Mouse (Mus musculus) neutrophil, adult 5-6 weeks (primary cell): ENCODE data around the gene Thoc6. TPM values are rescaled to one million over a fixed set of nuclear protein-coding genes. Genes with fewer than 3 reads are reported as not detected.
A peak's percentile ranks its signal among the peaks of the same experiment; 100 is the strongest.

Experiments used
- ATAC-seq: fragments of 151-379, 151-347 bp; 2 replicates; pipeline ENCODE4 v1.8.0; 2017; ENCODE audit warnings: mild to moderate bottlenecking, moderate TSS enrichment; ENCODE audit not compliant: insufficient number of reproducible peaks, poor library complexity, low FRiP score, severe bottlenecking; ENCODE audit errors: extremely low read depth
- total RNA-seq: library from RNA; stranded (forward); fragments of 200-1000 nt; gene quantifications from 2 replicates; pipeline ENCODE4 v1.2.3, GENCODE M21; 2017

Gene Thoc6
- total RNA-seq, 1 experiment from 2014 or later: 15.2 TPM

DNA sequence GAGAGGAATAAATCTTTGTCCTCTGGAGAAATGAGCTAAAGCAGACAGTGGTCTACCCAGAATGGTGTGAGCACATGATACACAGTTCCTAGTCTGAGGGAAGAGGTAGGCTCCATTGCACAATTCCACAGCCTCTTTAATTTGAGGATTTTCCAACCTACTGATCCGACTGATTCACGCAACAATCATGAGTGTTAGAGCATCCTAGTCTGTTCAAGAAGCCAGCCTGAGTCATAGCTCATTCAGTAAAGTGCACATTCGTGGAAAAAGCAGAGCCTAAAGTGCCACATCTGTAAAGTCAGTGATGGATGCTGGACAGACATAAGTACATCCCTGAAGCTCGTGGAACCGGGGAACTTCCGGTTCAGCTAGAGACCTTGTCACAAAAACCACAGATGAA, 22.3 kb downstream of the Thoc6 start:
- no peak for ATAC-seq

DNA sequence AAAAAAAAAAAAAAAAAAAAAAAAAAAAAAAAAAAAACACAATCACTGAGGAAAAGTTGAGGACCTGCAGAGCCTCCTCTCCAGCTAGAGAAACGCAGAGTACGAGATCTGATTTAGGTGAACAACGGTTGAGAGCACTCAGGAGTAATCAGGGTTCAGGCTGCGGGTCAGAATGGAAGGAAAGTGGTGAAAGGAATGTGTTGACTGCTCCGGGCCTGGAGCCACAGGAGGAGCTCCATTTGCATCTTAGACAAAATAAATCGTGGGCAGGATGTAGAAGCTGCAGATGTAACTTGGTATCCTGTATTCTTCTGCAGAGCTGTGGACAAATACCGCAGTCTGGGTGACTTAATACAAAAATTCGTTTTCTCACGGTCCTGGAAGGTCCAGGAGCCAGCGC, 27.8 kb downstream of the Thoc6 start:
- no peak for ATAC-seq

DNA sequence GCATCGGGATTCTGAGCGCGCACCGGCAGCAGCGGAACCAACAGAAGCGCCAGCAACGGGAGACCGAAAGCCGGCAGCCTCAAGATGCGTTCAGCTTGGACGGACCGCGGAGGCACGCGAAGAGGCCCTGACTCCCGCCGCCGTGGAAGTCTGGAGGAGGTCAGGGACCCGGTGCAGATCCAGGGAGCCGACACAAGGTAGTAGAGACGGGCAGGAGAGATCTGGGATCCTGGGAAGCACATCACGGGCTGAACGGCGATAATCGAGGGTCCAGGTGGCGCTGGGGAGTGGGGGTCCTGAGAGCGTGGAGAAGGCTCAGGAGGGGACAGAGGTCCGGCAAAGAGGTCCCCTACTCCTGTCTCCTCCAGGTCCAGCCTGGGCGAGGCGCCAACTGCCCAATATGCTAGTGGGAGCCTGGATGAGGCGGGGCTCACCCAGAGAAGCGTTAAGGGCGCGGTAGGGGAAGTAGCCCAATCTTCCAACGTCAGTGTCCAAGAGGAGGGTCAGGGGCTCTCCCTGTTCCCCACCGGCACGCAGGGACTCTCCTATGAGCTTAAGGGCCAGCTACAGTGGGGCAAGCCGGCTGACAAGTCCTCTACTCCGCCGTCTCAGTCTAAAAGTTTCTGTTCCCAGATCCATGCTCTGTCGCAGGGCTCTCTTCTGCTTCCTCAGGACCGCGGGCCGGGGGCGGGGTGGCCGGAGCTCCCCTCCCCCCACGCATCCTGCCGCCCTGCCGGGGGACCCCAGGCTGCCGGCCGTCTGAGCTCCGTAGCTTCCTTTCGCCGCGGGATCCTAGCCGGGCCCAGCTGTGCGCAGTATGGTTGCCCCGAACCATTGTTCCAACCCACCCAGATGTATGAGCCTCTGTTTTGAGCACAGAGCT, 28.8 kb downstream of the Thoc6 start, which contains the start of gene Mmp25:
TSS of gene Mmp25 (minus strand) at position 665 of the 883 bp plus-strand sequence.
- ATAC-seq: peak; percentile 62

DNA sequence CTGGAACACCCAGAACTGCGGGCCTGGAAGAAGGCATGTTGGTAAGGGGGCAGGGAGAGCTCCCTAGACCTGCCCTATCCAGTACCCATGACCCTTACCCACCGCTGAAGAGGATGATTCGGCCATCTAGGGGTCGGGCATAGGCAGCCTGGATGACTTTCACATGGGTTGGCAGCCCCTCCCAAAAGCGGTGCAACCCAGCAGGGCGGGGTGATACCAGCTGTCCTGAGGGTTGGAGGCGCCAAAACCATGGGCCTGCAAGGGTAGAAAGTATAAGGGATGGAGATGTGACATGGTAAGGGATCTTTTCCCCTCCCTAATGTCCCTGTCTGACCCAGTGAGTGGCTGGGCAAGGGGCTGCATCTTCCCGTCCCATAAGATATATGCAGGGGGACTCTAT, 42.4 kb downstream of the Thoc6 start:
- ATAC-seq: no peak

DNA sequence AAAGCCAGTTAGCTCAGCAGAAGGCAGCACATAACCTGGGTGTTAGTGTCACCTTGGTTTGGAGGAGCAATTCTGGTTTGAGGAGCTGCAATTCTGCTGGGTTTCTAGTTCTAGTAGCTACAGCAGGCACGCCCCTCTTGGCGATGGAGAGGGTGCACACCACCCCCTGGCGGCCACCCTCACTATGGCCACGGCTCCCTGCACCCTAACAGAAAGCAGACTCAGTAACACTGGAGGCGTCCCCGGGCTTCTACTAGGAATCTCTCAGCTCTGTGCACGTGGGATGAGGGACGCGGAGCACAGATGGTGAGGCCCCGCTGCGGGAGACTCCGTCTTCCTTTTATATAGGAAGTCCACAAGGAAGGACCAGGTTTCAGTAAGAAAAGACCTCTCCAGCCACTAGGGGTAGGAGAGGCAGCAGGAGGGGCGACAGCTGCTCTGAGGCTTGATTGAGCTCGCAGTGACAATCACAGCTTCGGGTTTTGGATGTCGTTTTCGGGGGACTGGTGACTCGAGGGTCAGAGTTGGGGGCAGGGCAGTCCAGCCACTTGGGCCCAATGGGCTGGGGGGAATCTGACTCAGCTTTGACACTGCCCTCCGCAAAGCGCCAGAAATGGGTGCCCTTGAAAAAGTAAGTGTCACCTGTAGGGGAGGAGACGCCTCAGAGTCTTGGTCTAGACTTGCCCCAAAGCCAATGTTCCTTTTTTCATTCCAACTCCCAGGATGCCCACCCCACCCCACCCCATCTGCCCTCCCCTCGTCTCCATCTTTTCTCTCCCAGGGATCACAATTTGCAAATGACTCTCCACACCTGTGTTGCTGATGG, 43.3 kb downstream of the Thoc6 start:
- ATAC-seq: peak; percentile 87

DNA sequence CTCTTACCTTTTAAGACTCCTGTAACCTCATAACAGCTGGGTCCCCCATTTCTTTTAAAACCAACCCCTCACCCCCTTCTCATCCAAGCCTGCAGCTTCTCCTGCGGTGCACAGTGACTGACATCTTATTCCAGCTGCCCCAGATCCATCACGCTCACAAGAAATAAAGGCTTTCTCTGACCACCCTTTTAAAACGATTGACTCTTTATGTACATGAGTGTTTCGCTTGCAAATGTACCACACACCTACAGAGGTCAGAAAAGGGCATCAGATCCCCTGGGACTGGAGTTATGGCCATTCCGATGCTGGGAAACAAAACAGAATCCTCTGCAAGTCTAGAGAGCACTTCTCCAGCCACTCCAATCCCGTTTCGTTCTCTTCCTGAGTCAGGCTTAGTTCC, 45.9 kb downstream of the Thoc6 start:
- ATAC-seq: no peak

DNA sequence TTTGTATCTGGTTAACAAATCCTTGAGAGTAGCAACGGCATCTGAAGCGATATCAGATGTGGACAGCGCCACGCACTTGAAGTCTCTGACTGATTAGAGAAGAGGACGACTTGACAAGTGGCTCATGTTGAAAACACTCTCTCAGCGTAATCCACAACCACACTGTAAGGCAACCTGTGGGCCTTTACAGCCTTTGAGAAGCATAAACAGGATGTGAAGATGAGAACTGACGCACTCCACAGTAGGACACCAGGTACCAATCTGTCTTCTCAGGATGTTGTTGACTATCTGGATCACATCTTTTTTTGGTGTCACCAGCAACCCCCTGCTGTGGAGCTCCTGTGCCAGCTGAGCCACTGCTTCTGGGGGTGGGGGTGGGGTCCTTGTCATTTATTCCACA, 53.3 kb downstream of the Thoc6 start:
- peak; percentile 42; the same call in 1 of the 2 replicates for ATAC-seq

Other genes starting within 250 kb of the Thoc6 start
- gene Vmn2r117, start 194.2 kb downstream of the Thoc6 start, total RNA-seq: 0.12 TPM in 1 of 2 replicates, not detected in the other
- 5.1 and 5.6 TPM in 2 replicates for gene Zfp213, start 109.6 kb downstream of the Thoc6 start, total RNA-seq
- not detected in 2 replicates for gene Zfp13, start 74.4 kb downstream of the Thoc6 start, total RNA-seq
- gene Zscan10, start 73.0 kb downstream of the Thoc6 start, total RNA-seq: not detected in 2 replicates
- gene Mmp25, start 28.6 kb downstream of the Thoc6 start, total RNA-seq: 11.4 and 14.9 TPM in 2 replicates
- 0.37 TPM in 1 of 2 replicates, not detected in the other for gene Bicdl2, start 13.4 kb downstream of the Thoc6 start, total RNA-seq
- gene Hcfc1r1, start 286 bp downstream of the Thoc6 start, total RNA-seq: 21.9 and 32.2 TPM in 2 replicates
- gene Tnfrsf12a, start 3.6 kb upstream of the Thoc6 start, total RNA-seq: 10.5 and 13.4 TPM in 2 replicates
- not detected in 2 replicates for gene Cldn6, start 5.4 kb upstream of the Thoc6 start, total RNA-seq
- gene Cldn9, start 10.1 kb upstream of the Thoc6 start, total RNA-seq: not detected in 2 replicates
- not detected in 2 replicates for gene 1520401A03Rik, start 48.9 kb upstream of the Thoc6 start, total RNA-seq
- 6.5 and 8.0 TPM in 2 replicates for gene Pkmyt1, start 52.5 kb upstream of the Thoc6 start, total RNA-seq
- gene Paqr4, start 67.0 kb upstream of the Thoc6 start, total RNA-seq: 0.70 TPM in 1 of 2 replicates, not detected in the other
- 0.23 TPM in 1 of 2 replicates, not detected in the other for gene Kremen2, start 72.0 kb upstream of the Thoc6 start, total RNA-seq
- gene Flywch1, start 97.7 kb upstream of the Thoc6 start, total RNA-seq: 16.8 and 18.3 TPM in 2 replicates
- gene Flywch2, start 112.2 kb upstream of the Thoc6 start, total RNA-seq: not detected in 2 replicates
- 281 and 303 TPM in 2 replicates for gene Srrm2, start 116.7 kb upstream of the Thoc6 start, total RNA-seq
- 93.3 and 94.9 TPM in 2 replicates for gene Elob, start 155.3 kb upstream of the Thoc6 start, total RNA-seq
- gene Prss33, start 162.2 kb upstream of the Thoc6 start, total RNA-seq: not detected in 2 replicates
- gene Prss32, start 170.0 kb upstream of the Thoc6 start, total RNA-seq: 0.37 and 0.93 TPM in 2 replicates
- gene Prss41, start 170.3 kb upstream of the Thoc6 start, total RNA-seq: not detected in 2 replicates
- not detected in 2 replicates for gene Prss21, start 194.2 kb upstream of the Thoc6 start, total RNA-seq
- gene Dcpp1, start 207.0 kb upstream of the Thoc6 start, total RNA-seq: not detected in 2 replicates
- not detected in 2 replicates for gene Dcpp2, start 207.0 kb upstream of the Thoc6 start, total RNA-seq
- not detected in 2 replicates for gene Dcpp3, start 243.6 kb upstream of the Thoc6 start, total RNA-seq